Comparison of ENCODE assay signal across 10 mouse cellular contexts in genomic region chr1:191256566-191257350, GRCm38 (mm10). TPM values are rescaled to one million over a fixed set of nuclear protein-coding genes. Genes with fewer than 3 reads are reported as not detected.
DNase-seq lines count a peak whose midpoint lies in the region; ATAC-seq and TF ChIP-seq lines count a peak whose summit lies in the region.
"Had no signal": no experiment of that assay in that cellular context is flagged by ENCODE, and none has a peak within 500 bp of the region (broad histone marks: within the 10 kb centered on the region; RNA-seq: fewer than 3 reads in every experiment).

No protein-coding gene starts in this region.

- H3K9ac ChIP-seq in kidney, embryonic 14.5 days (ENCODE audit: low read depth, low read length): no peak overlapping the region
- H3K9ac ChIP-seq in liver, adult 2 months (ENCODE audit: low read depth, low read length): no peak overlapping the region

- H3K27ac ChIP-seq in kidney, embryonic 14.5 days (ENCODE audit: low read depth, low read length): no peak overlapping the region
- H3K27ac ChIP-seq in kidney, adult 2 months (ENCODE audit: insufficient read depth, low read depth, low read length): no peak overlapping the region
- peak overlapping the region; percentile 57 for H3K27ac ChIP-seq in liver, adult 2 months (replicated peaks; ENCODE audit: insufficient read depth, low read depth, low read length)

- TF ChIP-seq CTCF in kidney, adult 2 months (conservative IDR thresholded peaks at IDR 0.05; ENCODE audit: insufficient read depth, insufficient read length, low read depth, low read length): no peak
- no peak for TF ChIP-seq CTCF in liver, adult 2 months (IDR thresholded peaks at IDR 0.05; ENCODE audit: low read depth, low read length)

- peaks cover 9% of the 10 kb centered on the region; the same call in 1 of the 2 replicates for H3K4me1 ChIP-seq in kidney, embryonic 14.5 days (ENCODE audit: control insufficient read depth, insufficient read depth, low read length)
- no peaks in the 10 kb centered on the region for H3K4me1 ChIP-seq in kidney, adult 2 months (ENCODE audit: control insufficient read depth, insufficient read depth, low read length)
- peaks cover 31% of the 10 kb centered on the region for H3K4me1 ChIP-seq in liver, adult 2 months (ENCODE audit: control insufficient read depth, insufficient read depth, low read length)

- H3K79me2 ChIP-seq in liver, adult 2 months (ENCODE audit: control insufficient read depth, insufficient read depth, low read length): no peaks in the 10 kb centered on the region

- H3K27me3 ChIP-seq in kidney, embryonic 14.5 days (ENCODE audit: control insufficient read depth, insufficient read depth, low read length): no peaks in the 10 kb centered on the region
- H3K27me3 ChIP-seq in kidney, adult 2 months (replicated peaks; ENCODE audit: control insufficient read depth, insufficient read depth, low read length): no peaks in the 10 kb centered on the region
- H3K27me3 ChIP-seq in liver, adult 2 months (ENCODE audit: control insufficient read depth, insufficient read depth, low read length): no peaks in the 10 kb centered on the region

- H3K4me2 ChIP-seq in kidney, embryonic 14.5 days (replicated peaks; ENCODE audit: low read depth, low read length): no peak overlapping the region

- WGBS in kidney, embryonic 14.5 days: 56% methylated on average over 11 of the region's 11 CpGs
- 56% methylated on average over 11 of the region's 11 CpGs for WGBS in kidney, adult 2 months
- 35% methylated on average over 11 of the region's 11 CpGs for WGBS in liver, adult 2 months

- intact Hi-C loops in left cerebral cortex, postnatal 25 days (cut with DNase I): no loop called here

- no peak for TF ChIP-seq POLR2A in kidney, adult 2 months (IDR thresholded peaks at IDR 0.05; ENCODE audit: low read depth, low read length)
- TF ChIP-seq POLR2A in liver, adult 2 months (IDR thresholded peaks at IDR 0.05; ENCODE audit: extremely low read depth, insufficient read depth, low read length): no peak

- H3K9me3 ChIP-seq in kidney, embryonic 14.5 days (ENCODE audit: control insufficient read depth, low read length): no peaks in the 10 kb centered on the region

- no peak overlapping the region for H3K4me3 ChIP-seq in kidney, embryonic 14.5 days (ENCODE audit: low read length)
- H3K4me3 ChIP-seq in kidney, adult 2 months (ENCODE audit: insufficient read depth, low read depth, low read length): no peak overlapping the region
- H3K4me3 ChIP-seq in liver, adult 2 months (ENCODE audit: insufficient read depth, low read depth, low read length): no peak overlapping the region

- no peaks in the 10 kb centered on the region for H3K36me3 ChIP-seq in kidney, embryonic 14.5 days (ENCODE audit: control insufficient read depth, insufficient read depth, low read length)
- no peaks in the 10 kb centered on the region for H3K36me3 ChIP-seq in kidney, adult 2 months (ENCODE audit: control insufficient read depth, insufficient read depth, low read length)
- no peaks in the 10 kb centered on the region for H3K36me3 ChIP-seq in liver, adult 2 months (ENCODE audit: control insufficient read depth, insufficient read depth, low read length)

- no peak for ATAC-seq in kidney, embryonic 14.5 days (ENCODE audit: low FRiP score, low TSS enrichment)

- DNase-seq in kidney, adult 18-20 months: peak; percentile 16
- peak; percentile 49 for DNase-seq in kidney, adult 2 months
- DNase-seq in liver, adult 2 months (ENCODE audit: extremely low read depth, low read depth, low spot score): peak; percentile 92
- DNase-seq in yolk sac, embryonic 10.5 days (ENCODE audit: low spot score): peak; percentile 87
- no peak for DNase-seq in left cerebral cortex, postnatal 25 days (ENCODE audit: low spot score in 2 of 2)
- no peak for DNase-seq in cerebellum, postnatal 25 days
- DNase-seq: lung, postnatal 4 days; spleen, adult 18-20 months; thymus, adult 18-20 months had no signal

RNA-seq across cellular contexts. Expression of gene Atf3, which starts 38.9 kb away (rescaled TPM):
- polyA plus RNA-seq in kidney, embryonic 14.5 days (2014; fragmentation: Nextera tagmentation; extraction: Ambion mirVana): 2.1 and 2.3 TPM in 2 replicates
- polyA plus RNA-seq in kidney, adult 2 months (2012; rRNA removed): 1.2 and 1.5 TPM in 2 replicates
- total RNA-seq in liver, adult 2 months (2014; rRNA removed): 0.55 and 1.1 TPM in 2 replicates
- 0.55 and 0.81 TPM in 2 replicates for polyA plus RNA-seq in liver, adult 2 months (2012; rRNA removed)
- 1 to 10 TPM in 1 of 2 experiments, under 1 TPM in 1; 0.53 to 1.4 TPM for total RNA-seq in left cerebral cortex, postnatal 25 days (2021)

Comparison
In these comparisons a context has a peak if more than half of its experiments do, and no peak if none do; other contexts are left out.
1. DNase-seq: peak in kidney, adult 18-20 months (single experiment), kidney, adult 2 months (single experiment), liver, adult 2 months (single experiment) and yolk sac, embryonic 10.5 days (single experiment); none in left cerebral cortex, postnatal 25 days (0 of 2) and cerebellum, postnatal 25 days (0 of 2).